Mouse (Mus musculus) liver, adult 2 months (tissue): ENCODE data around the gene Fbxl14. TPM values are rescaled to one million over a fixed set of nuclear protein-coding genes. Genes with fewer than 3 reads are reported as not detected.

Experiments used
- DNase-seq: peaks from one replicate; pipeline ENCODE4 v3.0.0-alpha.2; 2011; ENCODE audit warnings: low read depth, low spot score; ENCODE audit errors: extremely low read depth
- H3K27ac ChIP-seq: fragments of 200-500 bp; replicated peaks from 2 replicates; pipeline ENCODE4 v1.5.1; 2012; ENCODE audit warnings: low read depth, mild to moderate bottlenecking, control low read depth, inconsistent platforms, low read length; ENCODE audit not compliant: insufficient read depth
- H3K27me3 ChIP-seq: fragments of 200-500 bp; 2 replicates; pipeline ENCODE4 v1.6.1; 2012; ENCODE audit warnings: mild to moderate bottlenecking, moderate library complexity, low read length, inconsistent platforms; ENCODE audit not compliant: control insufficient read depth, insufficient read depth
- H3K36me3 ChIP-seq: fragments of 200-500 bp; 2 replicates; pipeline ENCODE4 v1.6.1; 2012; ENCODE audit warnings: low read length, inconsistent platforms; ENCODE audit not compliant: control insufficient read depth, insufficient read depth
- H3K4me1 ChIP-seq: fragments of 200-500 bp; 2 replicates; pipeline ENCODE4 v1.6.1; 2011; ENCODE audit warnings: low read length; ENCODE audit not compliant: control insufficient read depth, insufficient read depth
- H3K4me3 ChIP-seq: fragments of 200-500 bp; 2 replicates; pipeline ENCODE4 v1.5.1; 2011; ENCODE audit warnings: low read depth, mild to moderate bottlenecking, control low read depth, low read length, moderate library complexity; ENCODE audit not compliant: insufficient read depth
- H3K79me2 ChIP-seq: fragments of 200-500 bp; 2 replicates; pipeline ENCODE4 v1.6.1; 2012; ENCODE audit warnings: inconsistent platforms, mild to moderate bottlenecking, low read length, moderate library complexity; ENCODE audit not compliant: control insufficient read depth, insufficient read depth
- H3K9ac ChIP-seq: fragments of 200-500 bp; 2 replicates; pipeline ENCODE4 v1.6.1; 2012; ENCODE audit warnings: low read depth, mild to moderate bottlenecking, control low read depth, inconsistent platforms, low read length
- CTCF ChIP-seq: fragments of 200-500 bp; IDR thresholded peaks from 2 replicates; pipeline ENCODE4 v1.5.1; 2011; ENCODE audit warnings: low read depth, low read length, control low read depth
- POLR2A ChIP-seq: fragments of 200-500 bp; IDR thresholded peaks from 2 replicates; pipeline ENCODE4 v1.6.1; 2011; ENCODE audit warnings: low read length, control low read depth; ENCODE audit not compliant: insufficient read depth; ENCODE audit errors: extremely low read depth
- WGBS: fragments of 180-500 bp; shearing (Covaris S2); methylation state at CpG from one replicate; pipeline ENCODE4 v1.1.7; 2018; 5-methylcytosine and 5-hydroxymethylcytosine counted together
- polyA plus RNA-seq: library from polyadenylated mRNA; depleted of rRNA; stranded (reverse); fragments of >200 nt; gene quantifications from 2 replicates; pipeline ENCODE4 v1.2.3, GENCODE M21; 2012
- total RNA-seq: library from RNA; depleted of rRNA; stranded (reverse); fragments of >200 nt; gene quantifications from 2 replicates; pipeline ENCODE4 v1.2.3, GENCODE M21; 2014

Fbxl14 gene
- total and polyA plus RNA-seq, 2 experiments: 5.0 to 18.7 TPM

- Histone ChIP-seq H3K27ac (no peak overlapping the region), H3K4me3 (no peak overlapping the region), H3K9ac (no peak overlapping the region), H3K36me3 (no peaks in the 10 kb centered on the region), H3K4me1 (no peaks in the 10 kb centered on the region), H3K79me2 (no peaks in the 10 kb centered on the region), H3K27me3 (no peaks in the 10 kb centered on the region)
- DNase-seq: no peak
- 90% methylated on average over 9 of the region's 9 CpGs for WGBS
- TF ChIP-seq POLR2A (no peak), CTCF (no peak)
These were observed 26.2 kb downstream of the Fbxl14 start for GRCm38 (mm10) chr6:119505525-119506225.

GRCm38 (mm10) chr6:119508221-119508620 is 28.8 kb downstream of the Fbxl14 start:
- Histone ChIP-seq H3K9ac (no peak overlapping the region), H3K4me3 (no peak overlapping the region), H3K79me2 (no peaks in the 10 kb centered on the region), H3K27ac (no peak overlapping the region), H3K4me1 (no peaks in the 10 kb centered on the region), H3K27me3 (no peaks in the 10 kb centered on the region), H3K36me3 (no peaks in the 10 kb centered on the region)
- WGBS: 96% methylated on average over 6 of the region's 6 CpGs
- no peak for TF ChIP-seq POLR2A
- no peak for TF ChIP-seq CTCF
- DNase-seq: no peak

- Histone ChIP-seq H3K36me3 (no peaks in the 10 kb centered on the region), H3K4me1 (no peaks in the 10 kb centered on the region), H3K9ac (no peak overlapping the region), H3K27me3 (no peaks in the 10 kb centered on the region), H3K4me3 (no peak overlapping the region), H3K79me2 (no peaks in the 10 kb centered on the region), H3K27ac (no peak overlapping the region)
- no peak for DNase-seq
- 85% methylated on average over 10 of the region's 10 CpGs for whole genome bisulfite sequencing
- TF ChIP-seq CTCF (no peak), POLR2A (no peak)
These were observed 29.3 kb downstream of the Fbxl14 start for GRCm38 (mm10) chr6:119508634-119509375.

- H3K4me3 ChIP-seq: no peak overlapping the region
- no peaks in the 10 kb centered on the region for H3K4me1 ChIP-seq
- H3K36me3 ChIP-seq: no peaks in the 10 kb centered on the region
- no peak overlapping the region for H3K27ac ChIP-seq
- H3K79me2 ChIP-seq: no peaks in the 10 kb centered on the region
- H3K27me3 ChIP-seq: no peaks in the 10 kb centered on the region
- no peak for TF ChIP-seq POLR2A
- TF ChIP-seq CTCF: no peak
- H3K9ac ChIP-seq: no peak overlapping the region
- 94% methylated on average over 13 of the region's 13 CpGs for WGBS
- no peak for DNase-seq
These were observed 30.1 kb downstream of the Fbxl14 start for GRCm38 (mm10) chr6:119509437-119510037.

GRCm38 (mm10) chr6:119512701-119513100 is 33.2 kb downstream of the Fbxl14 start:
- 90% methylated on average over 11 of the region's 11 CpGs for WGBS
- no peak for TF ChIP-seq POLR2A
- no peak for TF ChIP-seq CTCF
- H3K4me3 ChIP-seq: no peak overlapping the region

GRCm38 (mm10) chr6:119513452-119513851 is 34.0 kb downstream of the Fbxl14 start:
- Histone ChIP-seq H3K4me3 (no peak overlapping the region), H3K79me2 (no peaks in the 10 kb centered on the region), H3K4me1 (no peaks in the 10 kb centered on the region), H3K27ac (no peak overlapping the region), H3K36me3 (no peaks in the 10 kb centered on the region), H3K27me3 (no peaks in the 10 kb centered on the region), H3K9ac (no peak overlapping the region)
- TF ChIP-seq CTCF: no peak
- no peak for TF ChIP-seq POLR2A
- no peak for DNase-seq
- 89% methylated on average over 5 of the region's 5 CpGs for WGBS

More at GRCm38 (mm10) chr6:119512701-119513100, 33.2 kb downstream of the Fbxl14 start:
- H3K9ac ChIP-seq: no peak overlapping the region
- no peaks in the 10 kb centered on the region for H3K36me3 ChIP-seq
- H3K79me2 ChIP-seq: no peaks in the 10 kb centered on the region
- DNase-seq: no peak
- H3K27me3 ChIP-seq: no peaks in the 10 kb centered on the region
- H3K4me1 ChIP-seq: no peaks in the 10 kb centered on the region
- H3K27ac ChIP-seq: no peak overlapping the region
